Mouse (Mus musculus): ENCODE measurements around the gene Hcn4. TPM values are rescaled to one million over a fixed set of nuclear protein-coding genes. Genes with fewer than 3 reads are reported as not detected.
A peak's percentile ranks its signal among the peaks of the same experiment; 100 is the strongest.

Hcn4 gene
- total RNA-seq, 2 experiments from 2014 or later, result 4.6 to 6.7 TPM

DNA sequence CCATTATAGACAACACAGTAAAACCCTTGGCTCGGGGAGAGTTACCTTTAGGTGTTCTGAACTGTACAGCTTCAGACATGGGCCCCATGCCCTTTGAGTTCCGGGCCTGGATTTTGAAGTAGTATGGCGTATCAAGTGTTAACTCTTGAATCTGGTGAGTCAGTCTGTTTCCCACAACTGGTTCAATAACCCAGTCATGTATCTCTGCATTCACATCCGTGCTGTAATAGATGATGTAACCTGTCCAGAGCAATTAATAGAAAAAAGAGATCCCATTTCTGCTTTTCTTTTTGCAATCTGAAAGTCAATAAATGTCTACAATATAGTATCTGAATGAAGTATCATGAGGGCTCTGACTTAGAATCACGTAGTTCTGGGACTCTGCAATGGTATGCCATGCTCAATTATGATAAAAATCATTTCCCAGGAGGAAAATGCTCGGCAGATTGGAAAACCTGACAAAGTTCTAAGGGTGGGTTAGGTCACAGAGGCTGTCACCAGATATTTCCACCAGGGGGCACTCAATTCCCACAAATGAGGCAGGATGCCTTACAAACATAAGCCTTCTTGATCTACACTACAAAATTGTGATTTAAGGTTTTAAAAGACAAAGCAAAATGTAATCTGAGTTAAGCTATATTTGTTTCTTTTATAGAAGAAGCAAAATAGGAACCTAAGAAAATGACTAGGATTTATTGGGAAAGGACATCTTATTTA lies 79.8 kb downstream of the Hcn4 start:
- intact Hi-C loops (cut with DNase I), result loop anchor here (5.0 kb wide), 2 partner anchors 364 to 379 kb away; no protein-coding TSS in a partner anchor
- DNase-seq (ENCODE audit: low spot score in 2 of 2), result peak; percentile 15 to 27

Other genes starting within 250 kb of the Hcn4 start
- gene Nptn, start 241.2 kb upstream of the Hcn4 start, total RNA-seq (2021), result 1,000 to 10,000 TPM in 1 of 2 experiments, 100 to 1,000 TPM in 1; 963 to 1,027 TPM
- under 1 TPM in 1 of 2 experiments, not detected in 1; 0.59 TPM for gene Rec114, start 79.4 kb upstream of the Hcn4 start, total RNA-seq (2021)
- gene Neo1, start 213.0 kb downstream of the Hcn4 start, total RNA-seq (2021), result 10 to 100 TPM; 75.4 to 75.8 TPM